Mouse (Mus musculus): ENCODE data around the gene Scarf1.
A peak's percentile ranks its signal among the peaks of the same experiment; 100 is the strongest.
"Not testable (repeated sequence)": the region's sequence is repeated elsewhere in the genome, so short reads cannot be mapped to it uniquely, and the experiment has no call there.

Gene Scarf1

GRCm38 (mm10) chr11:75538184-75538969, 25.0 kb downstream of the Scarf1 start:
- peak; percentile 68 for DNase-seq

GRCm38 (mm10) chr11:75538970-75539299, 25.6 kb downstream of the Scarf1 start:
- no peak for DNase-seq

GRCm38 (mm10) chr11:75540209-75540608, 26.9 kb downstream of the Scarf1 start:
- DNase-seq = peak; percentile 55

- peak; percentile 60 for DNase-seq
These were observed 27.6 kb downstream of the Scarf1 start for GRCm38 (mm10) chr11:75540710-75541581.

- peak; percentile 65 for DNase-seq
These were observed 31.4 kb downstream of the Scarf1 start for GRCm38 (mm10) chr11:75544713-75545112.

- DNase-seq = no peak
These were observed 32.7 kb downstream of the Scarf1 start for GRCm38 (mm10) chr11:75546057-75546456.

- peak; percentile 70 for DNase-seq
These were observed 36.3 kb downstream of the Scarf1 start for GRCm38 (mm10) chr11:75549658-75550111.

GRCm38 (mm10) chr11:75550200-75550946, 37.0 kb downstream of the Scarf1 start:
- peak; percentile 45 for DNase-seq

GRCm38 (mm10) chr11:75551321-75551720, 38.0 kb downstream of the Scarf1 start:
- peak; percentile 53 for DNase-seq

- peak; percentile 84 for DNase-seq
These were observed 38.7 kb downstream of the Scarf1 start for GRCm38 (mm10) chr11:75551961-75552441.

GRCm38 (mm10) chr11:75552906-75553482, 39.7 kb downstream of the Scarf1 start:
- DNase-seq = no peak

- not testable (repeated sequence) for DNase-seq
These were observed 42.7 kb downstream of the Scarf1 start for GRCm38 (mm10) chr11:75556006-75556405.

GRCm38 (mm10) chr11:75557142-75557541, 43.8 kb downstream of the Scarf1 start:
- DNase-seq = no peak

GRCm38 (mm10) chr11:75558101-75558500, 44.8 kb downstream of the Scarf1 start:
- DNase-seq = peak; percentile 51

GRCm38 (mm10) chr11:75559870-75560504, 46.6 kb downstream of the Scarf1 start:
- no peak for DNase-seq

GRCm38 (mm10) chr11:75560530-75561409, 47.4 kb downstream of the Scarf1 start:
- no peak for DNase-seq

- no peak for DNase-seq
These were observed 48.1 kb downstream of the Scarf1 start for GRCm38 (mm10) chr11:75561410-75561791.

GRCm38 (mm10) chr11:75562840-75563239, 49.5 kb downstream of the Scarf1 start:
- peak; percentile 85 for DNase-seq

GRCm38 (mm10) chr11:75563851-75564548, 50.7 kb downstream of the Scarf1 start:
- peak; percentile 55 for DNase-seq

GRCm38 (mm10) chr11:75565849-75566248, 52.5 kb downstream of the Scarf1 start:
- DNase-seq = peak; percentile 84
